Mouse (Mus musculus) CD4-positive naive resting alpha-beta T cell, adult 76 days (primary cell): Measurements from ENCODE around the gene Cfap100. TPM values are rescaled to one million over a fixed set of nuclear protein-coding genes. Genes with fewer than 3 reads are reported as not detected.

Experiments used
- total RNA-seq: library from RNA; stranded (reverse); gene quantifications from one replicate; pipeline ENCODE4 v1.2.4, GENCODE M21; 2023

Cfap100 gene
- not detected for total RNA-seq

GRCm38 (mm10) chr6:90428380-90428974 lies at the start of gene Cfap100:
Gene Cfap100, minus strand, starts transcription at chr6:90428797.

GRCm38 (mm10) chr6:90462181-90462706 lies 33.6 kb upstream of the Cfap100 start, which contains the start of gene Klf15:
Gene Klf15, plus strand, starts transcription at chr6:90462576.

GRCm38 (mm10) chr6:90368976-90369724 lies 59.4 kb downstream of the Cfap100 start, which contains the start of gene Zxdc:
Gene Zxdc, plus strand, starts transcription at chr6:90369492.

Other genes with a start within 250 kb of the Cfap100 start
- not detected for gene V1ra8, start 226.0 kb downstream of the Cfap100 start, total RNA-seq
- not detected for gene Vmn1r53, start 204.4 kb downstream of the Cfap100 start, total RNA-seq
- not detected for gene Vmn1r54, start 182.5 kb downstream of the Cfap100 start, total RNA-seq
- not detected for gene BC048671, start 127.6 kb downstream of the Cfap100 start, total RNA-seq
- gene Chst13, start 103.6 kb downstream of the Cfap100 start, total RNA-seq, result not detected
- not detected for gene Uroc1, start 95.5 kb downstream of the Cfap100 start, total RNA-seq
- 33.9 TPM for gene Zxdc, start 59.3 kb downstream of the Cfap100 start, total RNA-seq
- not detected for gene Klf15, start 33.8 kb upstream of the Cfap100 start, total RNA-seq
- 1.2 TPM for gene Aldh1l1, start 57.6 kb upstream of the Cfap100 start, total RNA-seq
- gene Slc41a3, start 175.9 kb upstream of the Cfap100 start, total RNA-seq, result 13.0 TPM